Mouse (Mus musculus): ENCODE measurements at regions not wholly inside any gene's neighbourhood (a gene's known extent, or its start where the extent isn't known, plus 50 kb on each side); places are given as distances from the start of the nearest gene placed in this dataset.

GRCm38 (mm10) chr14:91462671-91463070, 2427.8 kb downstream of the Pcdh9 start:
- no peaks in the 10 kb centered on the region for H3K9me3 ChIP-seq (ENCODE audit: control insufficient read depth, insufficient read depth, low read depth, low read length)
- no peak overlapping the region for H3K27ac ChIP-seq (ENCODE audit: insufficient read depth, low read depth, low read length, poor library complexity, severe bottlenecking)
- DNase-seq (ENCODE audit: low read depth, low spot score), result no peak
- TF ChIP-seq MAFK (IDR thresholded peaks at IDR 0.05; ENCODE audit: insufficient read depth, low read depth, low read length), result no peak
- no peak for TF ChIP-seq ZC3H11A (IDR thresholded peaks at IDR 0.05; ENCODE audit: borderline replicate concordance, low read depth, low read length)
- TF ChIP-seq CHD2 (IDR thresholded peaks at IDR 0.05; ENCODE audit: low read depth, low read length), result no peak
- TF ChIP-seq ZNF384 (IDR thresholded peaks at IDR 0.05; ENCODE audit: low read depth, low read length), result no peak
- no peak for TF ChIP-seq HCFC1 (IDR thresholded peaks at IDR 0.05; ENCODE audit: borderline replicate concordance, insufficient read depth, low read length)
- in situ Hi-C loops (cut with MboI; ENCODE audit: low sequenced_read_pairs in 2 of 2, unreplicated experiment in 2 of 2), result no loop called here
- H3K4me3 ChIP-seq (ENCODE audit: insufficient read depth in 1 of 2, low read depth in 1 of 2, low read length in 2 of 2, poor library complexity in 1 of 2, severe bottlenecking in 1 of 2), result no peak overlapping the region
- no peaks in the 10 kb centered on the region for H3K36me3 ChIP-seq (ENCODE audit: control insufficient read depth, insufficient read depth, low read length, poor library complexity, severe bottlenecking)
- no peak overlapping the region for H3K9ac ChIP-seq (ENCODE audit: insufficient read depth, low read depth, low read length, poor library complexity, severe bottlenecking)
- peaks cover 2 to 6% of the 10 kb centered on the region in 2 experiments; a peak in 1 of 4 replicates for H3K4me1 ChIP-seq (ENCODE audit: control insufficient read depth in 2 of 2, insufficient read depth in 2 of 2, low read length in 2 of 2, poor library complexity in 1 of 2)

- H3K4me3 ChIP-seq (ENCODE audit: insufficient read depth in 1 of 2, low read depth in 1 of 2, low read length in 2 of 2, poor library complexity in 1 of 2, severe bottlenecking in 1 of 2), result no peak overlapping the region
- H3K36me3 ChIP-seq (ENCODE audit: control insufficient read depth, insufficient read depth, low read length, poor library complexity, severe bottlenecking), result no peaks in the 10 kb centered on the region
- in situ Hi-C loops (cut with MboI; ENCODE audit: low sequenced_read_pairs in 2 of 2, unreplicated experiment in 2 of 2), result no loop called here
- 0 out of 2 replicates have a peak overlapping the region, but pooled peaks have one; percentile 66 for H3K27ac ChIP-seq (ENCODE audit: insufficient read depth, low read depth, low read length, poor library complexity, severe bottlenecking)
- TF ChIP-seq ZNF384 (IDR thresholded peaks at IDR 0.05; ENCODE audit: low read depth, low read length), result no peak
- no peaks in the 10 kb centered on the region for H3K9me3 ChIP-seq (ENCODE audit: control insufficient read depth, insufficient read depth, low read depth, low read length)
- DNase-seq (ENCODE audit: low read depth, low spot score), result no peak
- H3K9ac ChIP-seq (ENCODE audit: insufficient read depth, low read depth, low read length, poor library complexity, severe bottlenecking), result no peak overlapping the region
- H3K4me1 ChIP-seq (ENCODE audit: control insufficient read depth in 2 of 2, insufficient read depth in 2 of 2, low read length in 2 of 2, poor library complexity in 1 of 2), result peaks cover 2 to 6% of the 10 kb centered on the region in 2 experiments; a peak in 1 of 4 replicates
Observed at GRCm38 (mm10) chr14:91458756-91459155, 2431.7 kb downstream of the Pcdh9 start.
